Mouse (Mus musculus) MEL (cell line): ENCODE results near the gene Prss54.
A peak's percentile ranks its signal among the peaks of the same experiment; 100 is the strongest.

Experiments
- CTCF ChIP-seq, 3 experiments: IDR thresholded peaks in 2 of 3; conservative IDR thresholded peaks in 1 of 3; 2 replicates each; pipeline ENCODE4 v1.5.1; 2011 to 2012; ENCODE audit warnings: low read length in 3 of 3, low read depth in 2 of 3, mild to moderate bottlenecking in 2 of 3, improper control_type of control experiment in 1 of 3, inconsistent platforms in 1 of 3, mixed read lengths in 1 of 3, moderate library complexity in 1 of 3; ENCODE audit not compliant: control insufficient read depth in 1 of 3, insufficient read depth in 1 of 3, poor library complexity in 1 of 3, severe bottlenecking in 1 of 3
- ELF1 ChIP-seq: IDR thresholded peaks from 2 replicates; pipeline ENCODE4 v1.6.1; 2014; ENCODE audit warnings: low read depth, mild to moderate bottlenecking, inconsistent platforms, low read length, improper control_type of control experiment, moderate library complexity
- POLR2AphosphoS2 ChIP-seq: IDR thresholded peaks from 2 replicates; pipeline ENCODE4 v1.6.1; 2011; ENCODE audit warnings: low read length, improper control_type of control experiment
- USF1 ChIP-seq: IDR thresholded peaks from 2 replicates; pipeline ENCODE4 v1.6.1; 2014; ENCODE audit warnings: low read depth, mild to moderate bottlenecking, inconsistent platforms, low read length, improper control_type of control experiment, moderate library complexity

DNA sequence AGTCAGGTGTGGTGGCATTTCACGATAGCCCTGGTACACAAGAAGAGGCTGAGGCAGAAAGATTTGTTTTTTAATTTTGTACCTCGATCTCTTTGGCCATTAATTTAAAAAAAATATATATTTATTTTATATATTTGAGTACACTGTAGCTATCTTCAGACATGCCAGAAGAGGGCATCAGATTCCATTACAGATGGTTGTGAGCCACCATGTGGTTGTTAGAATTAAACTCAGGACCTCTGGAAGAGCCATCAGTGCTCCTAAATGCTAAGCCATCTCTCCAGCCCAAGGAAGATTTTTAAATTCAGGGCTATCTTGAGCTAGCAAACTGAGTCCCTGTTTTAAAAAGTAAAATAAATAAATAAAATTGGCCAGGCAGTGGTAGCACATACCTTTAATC, 26.0 kb upstream of the Prss54 start:
- TF ChIP-seq CTCF (IDR thresholded peaks at IDR 0.05 in 2 of 3, conservative IDR thresholded peaks at IDR 0.05 in 1 of 3; ENCODE audit: control insufficient read depth in 1 of 3, insufficient read depth in 1 of 3, low read depth in 2 of 3, low read length in 3 of 3, poor library complexity in 1 of 3, severe bottlenecking in 1 of 3) (peak in 1 of 3 experiments; percentile 59; a peak in 2 of 6 replicates), USF1 (no peak), POLR2AphosphoS2 (no peak), ELF1 (no peak)
